Mouse (Mus musculus): Measurements from ENCODE around the gene Ctcfl.

- no peak for TF ChIP-seq CTCF (IDR thresholded peaks at IDR 0.05; ENCODE audit: extremely low read depth, insufficient read depth, low read length)
- TF ChIP-seq POLR2A (IDR thresholded peaks at IDR 0.05; ENCODE audit: extremely low read depth, insufficient read depth, low read length) = no peak
Measured at GRCm38 (mm10) chr2:173146728-173147127, 27.4 kb upstream of the Ctcfl start.

All from cortical plate, adult 2 months (tissue).